Mouse (Mus musculus): ENCODE data around the gene Cdkn1a. TPM values are rescaled to one million over a fixed set of nuclear protein-coding genes. Genes with fewer than 3 reads are reported as not detected.
"Not testable (repeated sequence)": the region's sequence is repeated elsewhere in the genome, so short reads cannot be mapped to it uniquely, and the experiment has no call there.

Cdkn1a gene
- polyA plus RNA-seq (2015; fragmentation: Nextera tagmentation; extraction: Ambion mirVana) = 138 and 184 TPM in 2 replicates

- ATAC-seq = no peak
- peaks cover 2% of the 10 kb centered on the region; the same call in 1 of the 2 replicates for H3K4me1 ChIP-seq (ENCODE audit: control insufficient read depth, insufficient read depth, low read depth, low read length)
- H3K9me3 ChIP-seq (ENCODE audit: control insufficient read depth, low read length) = no peaks in the 10 kb centered on the region
- 88% methylated on average over 3 of the region's 3 CpGs for WGBS
- no peaks in the 10 kb centered on the region for H3K27me3 ChIP-seq (replicated peaks; ENCODE audit: control insufficient read depth, insufficient read depth, low read length)
- no peak within 1 kb of the TSS for H3K27ac ChIP-seq (ENCODE audit: low read depth, low read length)
- no peak within 1 kb of the TSS for H3K4me3 ChIP-seq (ENCODE audit: low read length)
- no peaks in the 10 kb centered on the region for H3K36me3 ChIP-seq (ENCODE audit: control insufficient read depth, insufficient read depth, low read length)
- H3K4me2 ChIP-seq (ENCODE audit: low read length) = no peak within 1 kb of the TSS
- no peak within 1 kb of the TSS for H3K9ac ChIP-seq (ENCODE audit: low read depth, low read length)
Observed at GRCm38 (mm10) chr17:29090776-29091175, at the start of gene Cdkn1a. TSS of gene Cdkn1a (plus strand) at chr17:29090976.

GRCm38 (mm10) chr17:29041632-29042031 is 49.1 kb upstream of the Cdkn1a start:
- not testable (repeated sequence) for H3K9me3 ChIP-seq (ENCODE audit: control insufficient read depth, low read length); H3K9ac ChIP-seq (ENCODE audit: low read depth, low read length); H3K27me3 ChIP-seq (replicated peaks; ENCODE audit: control insufficient read depth, insufficient read depth, low read length); H3K27ac ChIP-seq (ENCODE audit: low read depth, low read length); H3K4me1 ChIP-seq (ENCODE audit: control insufficient read depth, insufficient read depth, low read depth, low read length); ATAC-seq; H3K4me3 ChIP-seq (ENCODE audit: low read length); H3K4me2 ChIP-seq (ENCODE audit: low read length)
- H3K36me3 ChIP-seq (ENCODE audit: control insufficient read depth, insufficient read depth, low read length) = peaks cover 52% of the 10 kb centered on the region
- 86% methylated on average over 3 of the region's 3 CpGs for WGBS

- Histone ChIP-seq H3K4me2 (ENCODE audit: low read length) (no peak overlapping the region), H3K27ac (ENCODE audit: low read depth, low read length) (no peak overlapping the region), H3K4me3 (ENCODE audit: low read length) (no peak overlapping the region), H3K9me3 (ENCODE audit: control insufficient read depth, low read length) (no peaks in the 10 kb centered on the region), H3K4me1 (ENCODE audit: control insufficient read depth, insufficient read depth, low read depth, low read length) (peaks cover 2% of the 10 kb centered on the region), H3K27me3 (replicated peaks; ENCODE audit: control insufficient read depth, insufficient read depth, low read length) (no peaks in the 10 kb centered on the region), H3K9ac (ENCODE audit: low read depth, low read length) (no peak overlapping the region), H3K36me3 (ENCODE audit: control insufficient read depth, insufficient read depth, low read length) (peaks cover 46% of the 10 kb centered on the region)
- no peak for ATAC-seq
Observed at GRCm38 (mm10) chr17:29042569-29042968, 48.2 kb upstream of the Cdkn1a start.

- Histone ChIP-seq H3K4me1 (ENCODE audit: control insufficient read depth, insufficient read depth, low read depth, low read length) (no peaks in the 10 kb centered on the region), H3K4me3 (ENCODE audit: low read length) (no peak overlapping the region), H3K27me3 (replicated peaks; ENCODE audit: control insufficient read depth, insufficient read depth, low read length) (no peaks in the 10 kb centered on the region), H3K27ac (ENCODE audit: low read depth, low read length) (no peak overlapping the region), H3K9me3 (ENCODE audit: control insufficient read depth, low read length) (no peaks in the 10 kb centered on the region), H3K9ac (ENCODE audit: low read depth, low read length) (no peak overlapping the region), H3K36me3 (ENCODE audit: control insufficient read depth, insufficient read depth, low read length) (peaks cover 46% of the 10 kb centered on the region), H3K4me2 (ENCODE audit: low read length) (no peak overlapping the region)
- whole genome bisulfite sequencing = 90% methylated on average over 3 of the region's 3 CpGs
- no peak for ATAC-seq
Observed at GRCm38 (mm10) chr17:29043583-29043982, 47.2 kb upstream of the Cdkn1a start.

GRCm38 (mm10) chr17:29044146-29044924 is 46.4 kb upstream of the Cdkn1a start:
- Histone ChIP-seq H3K27me3 (replicated peaks; ENCODE audit: control insufficient read depth, insufficient read depth, low read length) (no peaks in the 10 kb centered on the region), H3K27ac (ENCODE audit: low read depth, low read length) (no peak overlapping the region), H3K4me1 (ENCODE audit: control insufficient read depth, insufficient read depth, low read depth, low read length) (no peaks in the 10 kb centered on the region), H3K4me3 (ENCODE audit: low read length) (no peak overlapping the region), H3K4me2 (ENCODE audit: low read length) (no peak overlapping the region), H3K9ac (ENCODE audit: low read depth, low read length) (no peak overlapping the region), H3K9me3 (ENCODE audit: control insufficient read depth, low read length) (no peaks in the 10 kb centered on the region), H3K36me3 (ENCODE audit: control insufficient read depth, insufficient read depth, low read length) (peaks cover 40% of the 10 kb centered on the region)
- 83% methylated on average over 6 of the region's 6 CpGs for WGBS
- ATAC-seq = 0 out of 2 replicates have a peak, but pooled peaks have one; percentile 21

GRCm38 (mm10) chr17:29044925-29045319 is 45.9 kb upstream of the Cdkn1a start:
- Histone ChIP-seq H3K9me3 (ENCODE audit: control insufficient read depth, low read length) (no peaks in the 10 kb centered on the region), H3K4me2 (ENCODE audit: low read length) (no peak overlapping the region), H3K36me3 (ENCODE audit: control insufficient read depth, insufficient read depth, low read length) (peaks cover 34% of the 10 kb centered on the region), H3K27me3 (replicated peaks; ENCODE audit: control insufficient read depth, insufficient read depth, low read length) (no peaks in the 10 kb centered on the region), H3K9ac (ENCODE audit: low read depth, low read length) (no peak overlapping the region), H3K27ac (ENCODE audit: low read depth, low read length) (no peak overlapping the region), H3K4me3 (ENCODE audit: low read length) (no peak overlapping the region), H3K4me1 (ENCODE audit: control insufficient read depth, insufficient read depth, low read depth, low read length) (no peaks in the 10 kb centered on the region; the same call in 1 of the 2 replicates)
- 39% methylated on average over 1 of the region's 1 CpGs for WGBS
- no peak for ATAC-seq

- H3K36me3 ChIP-seq (ENCODE audit: control insufficient read depth, insufficient read depth, low read length) = peaks cover 26% of the 10 kb centered on the region
- WGBS = 61% methylated on average over 12 of the region's 12 CpGs
- no peak overlapping the region for H3K9ac ChIP-seq (ENCODE audit: low read depth, low read length)
- ATAC-seq = 0 out of 2 replicates have a peak, but pooled peaks have one; percentile 22
- H3K4me1 ChIP-seq (ENCODE audit: control insufficient read depth, insufficient read depth, low read depth, low read length) = no peaks in the 10 kb centered on the region; the same call in 1 of the 2 replicates
- H3K4me3 ChIP-seq (ENCODE audit: low read length) = no peak overlapping the region
- no peaks in the 10 kb centered on the region for H3K27me3 ChIP-seq (replicated peaks; ENCODE audit: control insufficient read depth, insufficient read depth, low read length)
- no peaks in the 10 kb centered on the region for H3K9me3 ChIP-seq (ENCODE audit: control insufficient read depth, low read length)
- no peak overlapping the region for H3K4me2 ChIP-seq (ENCODE audit: low read length)
- no peak overlapping the region for H3K27ac ChIP-seq (ENCODE audit: low read depth, low read length)
Observed at GRCm38 (mm10) chr17:29045741-29046530, 44.8 kb upstream of the Cdkn1a start.

GRCm38 (mm10) chr17:29046863-29047262 is 43.9 kb upstream of the Cdkn1a start:
- Histone ChIP-seq H3K4me1 (ENCODE audit: control insufficient read depth, insufficient read depth, low read depth, low read length) (peaks cover 4% of the 10 kb centered on the region; the same call in 1 of the 2 replicates), H3K9me3 (ENCODE audit: control insufficient read depth, low read length) (no peaks in the 10 kb centered on the region), H3K4me3 (ENCODE audit: low read length) (no peak overlapping the region), H3K4me2 (ENCODE audit: low read length) (no peak overlapping the region), H3K9ac (ENCODE audit: low read depth, low read length) (no peak overlapping the region), H3K27me3 (replicated peaks; ENCODE audit: control insufficient read depth, insufficient read depth, low read length) (no peaks in the 10 kb centered on the region), H3K36me3 (ENCODE audit: control insufficient read depth, insufficient read depth, low read length) (peaks cover 25% of the 10 kb centered on the region), H3K27ac (ENCODE audit: low read depth, low read length) (no peak overlapping the region)
- ATAC-seq = no peak
- WGBS = 87% methylated on average over 2 of the region's 3 CpGs
